Mouse (Mus musculus) liver, embryonic 14.5 days (tissue): Measurements from ENCODE around the gene CN725425. TPM values are rescaled to one million over a fixed set of nuclear protein-coding genes. Genes with fewer than 3 reads are reported as not detected.
A peak's percentile ranks its signal among the peaks of the same experiment; 100 is the strongest.

Experiments used
- ATAC-seq: fragments of 200-750 bp; cut with Nextera tagmentation; 2 replicates; pipeline ENCODE4 v1.8.0; 2017; ENCODE audit warnings: moderate number of reproducible peaks, mild to moderate bottlenecking, moderate library complexity; ENCODE audit not compliant: insufficient read depth
- DNase-seq, 3 experiments: peaks; one replicate each; pipeline ENCODE4 v3.0.0-alpha.2; 2012 to 2013; ENCODE audit warnings: low read depth in 3 of 3, low spot score in 3 of 3
- H3K27ac ChIP-seq: fragments of 300-500 bp; sonication (generic); 2 replicates; pipeline ENCODE4 v1.5.1; 2014; ENCODE audit warnings: moderate library complexity, mild to moderate bottlenecking, control low read depth, inconsistent platforms
- H3K27me3 ChIP-seq: fragments of 300-500 bp; sonication (generic); 2 replicates; pipeline ENCODE4 v1.6.1; 2014; ENCODE audit warnings: mild to moderate bottlenecking, low read length, moderate library complexity; ENCODE audit not compliant: control insufficient read depth, insufficient read depth
- H3K36me3 ChIP-seq: fragments of 300-500 bp; sonication (generic); replicated peaks from 2 replicates; pipeline ENCODE4 v1.6.1; 2014; ENCODE audit warnings: low read depth; ENCODE audit not compliant: control insufficient read depth, insufficient read depth
- H3K4me1 ChIP-seq, 2 experiments: fragments of 200-500 bp in 1 of 2; fragments of 300-500 bp in 1 of 2; sonication (generic) in 1 of 2; replicated peaks; 2 replicates each; pipeline ENCODE4 v1.6.1; 2012 to 2014; ENCODE audit warnings: antibody characterized with exemption in 1 of 2, inconsistent platforms in 1 of 2, low read length in 1 of 2; ENCODE audit not compliant: control insufficient read depth in 2 of 2, insufficient read depth in 2 of 2
- H3K4me2 ChIP-seq: fragments of 300-500 bp; sonication (generic); 2 replicates; pipeline ENCODE4 v1.6.1; 2014; ENCODE audit warnings: low read depth, mild to moderate bottlenecking, control low read depth, moderate library complexity
- H3K4me3 ChIP-seq, 2 experiments: fragments of 200-500 bp in 1 of 2; fragments of 300-500 bp in 1 of 2; sonication (generic) in 1 of 2; 2 replicates each; pipeline ENCODE4 v1.5.1; 2012 to 2014; ENCODE audit warnings: low read depth in 2 of 2, low read length in 2 of 2, mild to moderate bottlenecking in 2 of 2, control low read depth in 1 of 2, inconsistent platforms in 1 of 2, moderate library complexity in 1 of 2; ENCODE audit not compliant: insufficient read depth in 1 of 2
- H3K9ac ChIP-seq: fragments of 300-500 bp; sonication (generic); replicated peaks from 2 replicates; pipeline ENCODE4 v1.6.1; 2014; ENCODE audit warnings: mild to moderate bottlenecking, control low read depth, moderate library complexity
- H3K9me3 ChIP-seq: fragments of 300-500 bp; sonication (generic); 2 replicates; pipeline ENCODE4 v1.6.1; 2016; ENCODE audit warnings: low read length, mixed read lengths; ENCODE audit not compliant: control insufficient read depth
- CTCF ChIP-seq: IDR thresholded peaks from 2 replicates; pipeline ENCODE4 v1.5.1; 2016; ENCODE audit warnings: antibody characterized with exemption, low read depth, control low read depth
- EP300 ChIP-seq: IDR thresholded peaks from 2 replicates; pipeline ENCODE4 v1.6.1; 2016; ENCODE audit warnings: antibody characterized with exemption, low read depth
- WGBS: fragments of 180-500 bp; shearing (Covaris S2); extraction: QIAGEN DNeasy Blood & Tissue Kit; methylation state at CpG from one replicate; pipeline ENCODE4 v1.1.7; 2014; ENCODE audit not compliant: insufficient replicate concordance; 5-methylcytosine and 5-hydroxymethylcytosine counted together
- polyA plus RNA-seq, 2 experiments: library from polyadenylated mRNA; depleted of rRNA in 1 of 2; stranded (reverse) in 1 of 2; unstranded in 1 of 2; fragments of >200 nt; fragmentation: Nextera tagmentation in 1 of 2; extraction: Ambion mirVana in 1 of 2; gene quantifications; 2 replicates each; pipeline versions ENCODE4 v1.2.1 to v1.2.3; 2012 to 2014

CN725425 gene
- polyA plus RNA-seq, 2 experiments = 0.02 to 0.05 TPM

- TF ChIP-seq EP300 (no peak), CTCF (peak; percentile 64)
- no peak overlapping the region for H3K27ac ChIP-seq
- ATAC-seq (no peak), DNase-seq (no peak)
- H3K36me3 ChIP-seq = no peaks in the 10 kb centered on the region
- H3K4me3 ChIP-seq = no peak overlapping the region
- no peaks in the 10 kb centered on the region for H3K27me3 ChIP-seq
- H3K4me1 ChIP-seq = no peaks in the 10 kb centered on the region
- H3K4me2 ChIP-seq = no peak overlapping the region
- no peaks in the 10 kb centered on the region for H3K9me3 ChIP-seq
- H3K9ac ChIP-seq = no peak overlapping the region
- WGBS = 13% methylated on average over 5 of the region's 5 CpGs
These were observed 34.3 kb upstream of the CN725425 start for GRCm38 (mm10) chr15:91165021-91165420.

- no peaks in the 10 kb centered on the region for H3K36me3 ChIP-seq
- no peaks in the 10 kb centered on the region for H3K9me3 ChIP-seq
- no peak overlapping the region for H3K4me3 ChIP-seq
- DNase-seq (no peak), ATAC-seq (peak; percentile 62; the same call in 1 of the 2 replicates)
- H3K4me1 ChIP-seq = no peaks in the 10 kb centered on the region
- H3K27ac ChIP-seq = no peak overlapping the region
- WGBS = 62% methylated on average over 13 of the region's 13 CpGs
- no peaks in the 10 kb centered on the region for H3K27me3 ChIP-seq
- no peak for TF ChIP-seq EP300
- no peak for TF ChIP-seq CTCF
- no peak overlapping the region for H3K9ac ChIP-seq
- no peak overlapping the region for H3K4me2 ChIP-seq
These were observed 31.3 kb upstream of the CN725425 start for GRCm38 (mm10) chr15:91167850-91168562.

- no peak overlapping the region for H3K27ac ChIP-seq
- H3K4me1 ChIP-seq = no peaks in the 10 kb centered on the region
- H3K4me2 ChIP-seq = no peak overlapping the region
- H3K4me3 ChIP-seq = no peak overlapping the region
- H3K9ac ChIP-seq = no peak overlapping the region
- H3K36me3 ChIP-seq = no peaks in the 10 kb centered on the region
- H3K9me3 ChIP-seq = no peaks in the 10 kb centered on the region
- TF ChIP-seq CTCF (no peak), EP300 (no peak)
- DNase-seq = no peak
- ATAC-seq = no peak
- H3K27me3 ChIP-seq = no peaks in the 10 kb centered on the region
- 71% methylated on average over 9 of the region's 9 CpGs for WGBS
These were observed 28.5 kb upstream of the CN725425 start for GRCm38 (mm10) chr15:91170602-91171328.

GRCm38 (mm10) chr15:91171332-91171731 is 28.0 kb upstream of the CN725425 start:
- H3K36me3 ChIP-seq = no peaks in the 10 kb centered on the region
- H3K4me1 ChIP-seq = no peaks in the 10 kb centered on the region
- DNase-seq (no peak), ATAC-seq (no peak)
- no peak overlapping the region for H3K4me2 ChIP-seq
- 60% methylated on average over 4 of the region's 4 CpGs for WGBS
- no peaks in the 10 kb centered on the region for H3K9me3 ChIP-seq
- H3K27ac ChIP-seq = no peak overlapping the region
- TF ChIP-seq CTCF = no peak
- no peak for TF ChIP-seq EP300
- no peak overlapping the region for H3K4me3 ChIP-seq
- H3K9ac ChIP-seq = no peak overlapping the region
- no peaks in the 10 kb centered on the region for H3K27me3 ChIP-seq

- no peak for ATAC-seq
- WGBS = 73% methylated on average over 4 of the region's 4 CpGs
- Histone ChIP-seq H3K9ac (no peak overlapping the region), H3K4me3 (no peak overlapping the region), H3K27ac (no peak overlapping the region), H3K36me3 (no peaks in the 10 kb centered on the region), H3K9me3 (no peaks in the 10 kb centered on the region), H3K27me3 (no peaks in the 10 kb centered on the region), H3K4me2 (no peak overlapping the region), H3K4me1 (no peaks in the 10 kb centered on the region)
- TF ChIP-seq EP300 (no peak), CTCF (no peak)
- no peak for DNase-seq
These were observed 27.1 kb upstream of the CN725425 start for GRCm38 (mm10) chr15:91172193-91172592.
